Mouse (Mus musculus) activated CD4-positive, CD25-positive, alpha-beta regulatory T cell, adult 4 months (primary cell): Measurements from ENCODE around the gene Hmgn2. TPM values are rescaled to one million over a fixed set of nuclear protein-coding genes. Genes with fewer than 3 reads are reported as not detected.
"Not testable (repeated sequence)": the region's sequence is repeated elsewhere in the genome, so short reads cannot be mapped to it uniquely, and the experiment has no call there.

Experiments
- ATAC-seq: one replicate; pipeline ENCODE4 v1.8.0; 2017
- polyA plus RNA-seq, 2 experiments: library from polyadenylated mRNA; unstranded; fragments of 100-300 nt; shearing (Covaris generic); gene quantifications; one replicate each; pipeline ENCODE4 v1.2.1; 2017

The Hmgn2 gene
- polyA plus RNA-seq, 2 experiments from 2014 or later = 478 to 642 TPM

DNA sequence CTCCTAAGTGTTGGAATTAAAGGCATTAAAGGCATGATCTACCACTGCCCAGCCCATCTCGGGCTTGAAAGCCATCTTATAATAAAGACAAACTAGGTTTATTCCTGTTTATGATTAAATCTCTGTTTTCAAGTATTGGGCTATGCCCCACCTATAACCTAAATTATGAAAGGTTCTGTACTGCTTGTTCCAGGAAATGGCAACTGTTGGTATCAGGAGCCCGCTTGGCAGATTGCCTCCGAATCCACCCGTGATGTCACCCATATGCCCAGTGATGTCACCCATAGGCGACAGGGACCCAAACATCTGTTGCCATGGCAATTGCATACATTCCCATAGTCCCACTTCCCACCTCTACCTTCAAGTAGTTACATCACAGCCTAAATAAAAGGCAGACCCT lies 44.7 kb downstream of the Hmgn2 start:
- ATAC-seq = no peak

DNA sequence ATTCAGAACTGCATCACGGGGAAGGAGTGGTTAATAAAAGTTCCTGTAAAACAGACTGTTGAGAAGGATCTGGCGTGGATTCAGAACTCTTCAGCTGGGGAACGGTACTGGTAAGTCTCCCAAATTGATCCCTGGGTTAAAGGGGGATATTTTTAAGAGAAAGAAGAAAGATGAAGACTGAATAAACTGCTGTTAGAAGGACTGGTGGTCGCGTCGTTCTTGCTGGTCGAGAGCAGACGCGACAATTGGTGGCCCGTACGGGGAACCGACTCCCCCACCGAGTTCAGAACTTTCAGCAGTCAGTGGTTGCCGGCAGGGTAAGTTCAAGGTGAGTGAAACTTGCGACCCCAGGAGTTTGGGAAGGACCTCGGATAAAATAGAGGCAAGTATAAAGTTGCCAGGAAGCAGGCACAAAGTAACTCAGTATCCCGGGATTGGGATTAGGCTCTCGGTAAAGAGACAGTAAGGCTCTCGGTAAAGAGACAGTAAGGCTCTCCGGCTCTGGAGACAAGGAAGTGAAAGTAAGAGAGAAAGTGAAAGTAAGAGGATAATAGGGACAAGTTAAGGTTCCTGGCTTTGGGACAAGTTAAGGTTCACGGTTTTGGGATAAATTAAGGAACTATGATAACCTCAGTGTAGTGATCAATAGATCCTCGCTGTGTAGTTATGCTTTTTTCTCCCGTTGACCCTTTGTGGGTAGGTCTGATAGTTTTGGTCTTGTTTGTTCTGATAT lies 50.2 kb downstream of the Hmgn2 start:
- not testable (repeated sequence) for ATAC-seq

Other genes starting within 250 kb of the Hmgn2 start
- 10 to 100 TPM; 58.4 to 79.1 TPM for gene Arid1a, start 211.9 kb downstream of the Hmgn2 start, polyA plus RNA-seq
- gene Rps6ka1, start 80.9 kb downstream of the Hmgn2 start, polyA plus RNA-seq = 100 to 1,000 TPM in 1 of 2 experiments, 10 to 100 TPM in 1; 96.5 to 113 TPM
- gene Dhdds, start 32.3 kb upstream of the Hmgn2 start, polyA plus RNA-seq = 10 to 100 TPM; 16.7 to 20.0 TPM
- gene Lin28a, start 50.2 kb upstream of the Hmgn2 start, polyA plus RNA-seq = not detected
- under 1 TPM; 0.33 to 0.37 TPM for gene Zfp683, start 85.2 kb upstream of the Hmgn2 start, polyA plus RNA-seq
- gene Crybg2, start 92.2 kb upstream of the Hmgn2 start, polyA plus RNA-seq = 10 to 100 TPM; 15.7 to 20.2 TPM
- 1,000 to 10,000 TPM; 3,607 to 4,442 TPM for gene Cd52, start 126.4 kb upstream of the Hmgn2 start, polyA plus RNA-seq
- 10 to 100 TPM; 33.7 to 34.2 TPM for gene Ubxn11, start 133.9 kb upstream of the Hmgn2 start, polyA plus RNA-seq
- 1,000 to 10,000 TPM; 1,097 to 1,279 TPM for gene Sh3bgrl3, start 160.1 kb upstream of the Hmgn2 start, polyA plus RNA-seq
- gene Cep85, start 218.5 kb upstream of the Hmgn2 start, polyA plus RNA-seq = 100 to 1,000 TPM in 1 of 2 experiments, 10 to 100 TPM in 1; 63.2 to 139 TPM
- under 1 TPM in 1 of 2 experiments, not detected in 1; 0.15 TPM for gene Gm7534, start 234.4 kb upstream of the Hmgn2 start, polyA plus RNA-seq